Mouse (Mus musculus): ENCODE results near the gene Thop1.

Gene Thop1

GRCm38 (mm10) chr10:81112946-81113345 lies 43.1 kb downstream of the Thop1 start:
- DNase-seq, result no peak

- DNase-seq, result no peak
Observed at GRCm38 (mm10) chr10:81119625-81120024, 49.8 kb downstream of the Thop1 start.

- peak in 1 of 2 experiments; percentile 20 for DNase-seq
Observed at GRCm38 (mm10) chr10:81120650-81121049, 50.8 kb downstream of the Thop1 start.

GRCm38 (mm10) chr10:81122889-81123288 lies 53.1 kb downstream of the Thop1 start:
- DNase-seq, result no peak

GRCm38 (mm10) chr10:81123500-81123899 lies 53.7 kb downstream of the Thop1 start:
- peak in 1 of 2 experiments; percentile 20 for DNase-seq

Data from cerebellum, postnatal 25 days (tissue).